Mouse (Mus musculus): ENCODE results near the gene Cela3b. TPM values are rescaled to one million over a fixed set of nuclear protein-coding genes. Genes with fewer than 3 reads are reported as not detected.
A peak's percentile ranks its signal among the peaks of the same experiment; 100 is the strongest.

Gene Cela3b
- total RNA-seq, 2 experiments from 2014 or later = not detected

DNA sequence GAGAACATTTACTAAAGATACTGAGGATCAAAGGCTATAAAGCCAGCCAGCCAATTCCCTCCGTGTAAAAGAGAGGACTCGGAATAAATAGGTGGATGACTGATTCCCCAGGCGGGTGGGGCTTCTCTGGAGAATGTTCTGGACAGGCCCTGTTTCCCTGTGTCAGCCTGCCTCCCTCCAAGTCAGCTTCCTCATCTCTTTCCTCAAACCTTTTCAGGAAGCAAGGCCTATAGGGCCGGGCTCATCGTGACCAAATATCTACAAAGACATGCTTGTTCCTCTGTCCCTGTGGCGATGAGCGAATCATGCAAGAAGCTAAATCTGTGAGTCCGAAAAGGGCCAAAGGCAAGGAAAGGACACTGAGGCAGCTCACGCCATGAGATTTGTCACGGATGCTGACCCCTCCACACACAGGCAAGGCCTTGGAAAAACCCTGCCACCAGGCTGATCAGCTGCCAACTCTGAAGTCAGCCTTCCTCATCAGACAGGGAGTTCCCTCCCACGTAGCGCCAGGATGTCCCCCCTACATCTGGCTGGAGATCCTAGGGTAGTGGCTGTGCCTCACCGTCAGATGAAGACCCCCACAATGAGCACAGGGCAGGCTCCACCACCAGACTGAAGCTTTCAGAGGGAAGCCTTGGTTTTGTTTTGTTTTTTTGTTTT lies 34.9 kb upstream of the Cela3b start:
- peak; percentile 60 to 62 for DNase-seq
- intact Hi-C loops (cut with DNase I) = no loop called here

DNA sequence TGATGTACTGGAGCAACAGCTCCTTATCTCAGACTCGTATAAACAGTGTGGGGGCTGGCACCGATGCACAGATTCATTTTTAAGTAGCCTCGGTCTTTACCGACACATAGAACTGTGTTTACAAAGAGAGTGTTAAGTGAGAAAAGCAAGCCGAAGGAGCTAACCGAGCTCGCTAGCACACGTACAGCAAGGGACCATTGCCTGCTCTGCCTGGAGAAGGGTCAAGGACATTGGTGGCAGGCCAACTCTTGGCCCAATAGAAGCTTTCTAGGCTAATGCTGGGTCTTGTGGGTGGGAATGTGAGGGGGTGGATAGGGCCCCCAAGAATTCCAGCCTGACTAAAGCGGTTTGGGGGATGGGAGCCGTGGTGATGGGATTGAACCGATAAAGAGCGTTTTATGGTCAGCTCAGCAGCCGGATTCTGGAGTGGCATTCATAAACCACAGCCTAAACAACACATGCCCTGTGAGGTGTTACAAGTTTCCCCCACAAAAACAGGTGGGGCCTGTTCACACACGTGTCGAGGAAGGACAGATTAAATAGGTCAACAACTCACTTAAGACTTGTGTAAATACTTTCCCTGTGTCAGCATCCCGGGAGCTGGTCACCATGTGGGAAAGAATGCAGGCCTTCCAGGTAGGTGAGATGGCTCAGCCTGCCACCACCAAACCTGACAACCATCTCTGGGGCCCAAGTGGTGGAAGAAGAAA lies 31.8 kb upstream of the Cela3b start:
- intact Hi-C loops (cut with DNase I) = no loop called here
- no peak for DNase-seq

DNA sequence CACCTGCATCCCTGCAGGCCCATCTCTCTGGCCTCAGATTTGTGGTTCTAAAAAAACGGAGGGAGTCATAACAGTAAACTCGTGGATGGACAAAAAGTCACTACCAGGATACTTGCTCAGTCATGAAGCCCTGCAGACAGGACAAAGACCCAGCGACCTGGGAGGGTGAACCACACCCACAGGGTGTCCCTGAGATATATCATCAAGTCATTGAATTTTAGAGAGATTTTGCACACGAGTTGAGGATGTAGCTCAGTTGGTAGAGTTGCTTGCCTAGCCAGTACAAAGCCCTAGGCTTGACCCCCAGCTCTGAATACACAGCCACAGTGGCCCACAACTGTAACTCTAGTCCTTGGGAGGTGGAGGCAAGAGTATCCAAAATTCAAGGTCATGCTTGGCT lies 30.9 kb upstream of the Cela3b start:
- intact Hi-C loops (cut with DNase I) = no loop called here
- DNase-seq = no peak

DNA sequence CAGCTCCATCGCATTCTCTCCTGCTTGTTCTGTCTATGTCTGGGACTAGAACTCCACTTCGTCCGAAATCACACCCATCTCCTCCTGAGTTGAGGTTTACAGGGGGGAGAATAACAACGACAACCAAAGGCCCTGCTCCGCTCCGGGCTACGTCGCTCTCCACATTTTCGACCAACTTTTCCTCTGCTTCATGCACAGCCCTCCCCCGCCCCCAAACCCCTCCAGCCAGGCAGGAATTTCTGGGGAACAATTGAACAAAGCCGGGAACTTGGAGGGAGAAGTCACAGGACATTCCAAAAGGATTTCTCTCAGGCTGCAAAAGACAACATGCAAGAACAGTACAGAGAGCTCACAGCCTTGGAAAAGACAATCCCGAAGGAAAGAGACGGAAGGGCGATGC lies 30.3 kb upstream of the Cela3b start:
- intact Hi-C loops (cut with DNase I) = no loop called here
- DNase-seq = no peak

DNA sequence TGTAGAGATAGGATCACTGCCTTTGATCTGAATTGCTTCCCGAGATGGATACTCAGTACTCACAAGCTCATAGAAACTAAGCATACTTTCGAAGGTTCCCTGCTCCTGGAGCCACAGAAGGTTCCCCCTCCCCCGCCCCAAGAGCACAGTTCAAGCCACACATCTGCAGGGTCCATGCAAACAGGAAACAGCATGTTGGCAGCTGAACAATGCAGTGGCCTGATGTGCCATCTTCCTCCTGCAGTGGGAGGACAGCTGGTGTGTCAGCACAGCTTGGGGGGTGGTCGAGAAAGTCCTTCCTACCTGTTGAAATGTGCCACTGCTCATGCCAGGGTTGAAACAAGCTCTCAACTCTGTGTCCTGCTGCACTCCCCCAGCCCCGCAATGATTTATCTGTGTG lies 28.5 kb upstream of the Cela3b start:
- no peak for DNase-seq
- intact Hi-C loops (cut with DNase I) = loop anchor here (5.0 kb wide), 1 partner anchor 118 kb away; no protein-coding TSS in a partner anchor

DNA sequence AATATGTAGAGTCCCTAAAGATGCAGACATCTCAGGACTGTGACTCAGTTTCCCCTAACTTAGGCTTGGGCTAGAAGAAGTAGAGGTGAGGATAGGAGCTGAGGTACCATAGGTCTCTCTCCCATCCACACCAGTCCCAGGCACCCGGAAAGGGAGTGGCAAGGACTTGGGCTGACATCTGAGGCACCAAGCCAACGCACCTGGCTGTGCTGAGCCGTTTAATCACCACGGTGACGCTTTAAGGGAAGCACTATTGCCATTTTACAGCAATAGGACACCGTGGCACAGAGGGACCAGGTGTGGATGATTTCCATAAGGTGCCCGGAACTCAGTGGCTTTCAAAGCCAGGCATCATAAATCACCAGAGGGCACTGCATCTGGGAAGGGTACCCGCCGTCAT lies 28.0 kb upstream of the Cela3b start:
- DNase-seq = no peak
- intact Hi-C loops (cut with DNase I) = loop anchor here (5.0 kb wide), 1 partner anchor 119 kb away; no protein-coding TSS in a partner anchor

DNA sequence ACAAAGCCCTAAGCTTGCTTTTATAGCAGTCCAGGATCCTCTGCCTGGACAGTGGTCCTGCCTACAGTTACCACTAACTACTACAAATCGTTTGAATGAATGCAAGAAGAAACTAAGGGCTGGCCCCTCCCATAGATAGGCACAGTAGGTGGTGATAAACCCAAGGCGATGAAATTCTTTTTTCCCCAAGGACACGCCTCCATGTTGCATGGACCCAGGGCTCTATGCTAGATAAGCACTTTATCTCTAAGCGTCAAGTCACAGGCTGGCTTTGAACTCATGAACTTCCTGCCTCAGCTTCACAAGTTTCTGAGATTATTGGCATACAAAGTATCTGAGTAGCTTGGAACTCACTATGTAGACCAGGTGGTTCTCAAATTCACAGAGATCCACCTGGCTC lies 27.0 kb upstream of the Cela3b start:
- DNase-seq = no peak
- intact Hi-C loops (cut with DNase I) = loop anchor here (5.0 kb wide), 1 partner anchor 120 kb away; no protein-coding TSS in a partner anchor

DNA sequence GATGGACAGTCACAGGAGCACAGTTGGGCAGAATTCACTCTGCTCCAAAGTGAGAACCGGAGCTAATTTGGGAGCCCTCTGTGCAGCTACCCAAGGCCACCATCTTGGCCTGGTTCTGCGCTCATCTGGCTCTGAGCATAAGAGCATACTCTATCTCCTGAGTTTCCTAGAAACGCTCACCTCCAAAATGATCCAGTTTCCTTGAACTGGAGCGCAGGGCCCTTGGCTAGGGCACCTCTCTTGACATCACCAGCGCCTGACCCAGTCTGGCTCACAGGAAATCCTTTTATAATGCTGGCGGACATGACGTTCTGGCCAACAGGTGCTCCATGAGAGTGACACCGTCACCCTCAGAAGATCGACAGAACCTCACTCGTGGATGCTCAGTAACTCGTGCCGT lies 26.2 kb upstream of the Cela3b start:
- DNase-seq = no peak
- intact Hi-C loops (cut with DNase I) = loop anchor here (5.0 kb wide), 1 partner anchor 121 kb away; no protein-coding TSS in a partner anchor

DNA sequence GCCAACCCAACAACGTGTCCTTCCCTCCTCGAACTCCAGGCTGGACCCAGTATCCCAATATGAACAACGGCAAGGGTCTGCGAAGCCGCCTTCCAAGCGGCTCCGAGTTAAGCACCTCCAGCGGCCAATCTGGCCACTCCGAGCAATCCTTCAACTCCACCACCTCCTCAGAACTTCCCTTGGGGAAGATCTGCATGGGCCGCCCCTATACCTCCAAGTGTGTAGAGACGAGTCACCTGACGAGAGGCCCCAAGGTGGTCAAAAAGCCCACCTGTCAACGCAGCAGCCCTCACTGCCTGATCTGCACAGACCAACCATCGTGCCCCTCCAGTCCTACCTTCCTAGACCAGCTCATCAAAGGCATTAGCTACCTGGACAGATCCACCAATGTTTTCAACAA lies 24.2 kb upstream of the Cela3b start:
- no peak for DNase-seq
- intact Hi-C loops (cut with DNase I) = no loop called here

DNA sequence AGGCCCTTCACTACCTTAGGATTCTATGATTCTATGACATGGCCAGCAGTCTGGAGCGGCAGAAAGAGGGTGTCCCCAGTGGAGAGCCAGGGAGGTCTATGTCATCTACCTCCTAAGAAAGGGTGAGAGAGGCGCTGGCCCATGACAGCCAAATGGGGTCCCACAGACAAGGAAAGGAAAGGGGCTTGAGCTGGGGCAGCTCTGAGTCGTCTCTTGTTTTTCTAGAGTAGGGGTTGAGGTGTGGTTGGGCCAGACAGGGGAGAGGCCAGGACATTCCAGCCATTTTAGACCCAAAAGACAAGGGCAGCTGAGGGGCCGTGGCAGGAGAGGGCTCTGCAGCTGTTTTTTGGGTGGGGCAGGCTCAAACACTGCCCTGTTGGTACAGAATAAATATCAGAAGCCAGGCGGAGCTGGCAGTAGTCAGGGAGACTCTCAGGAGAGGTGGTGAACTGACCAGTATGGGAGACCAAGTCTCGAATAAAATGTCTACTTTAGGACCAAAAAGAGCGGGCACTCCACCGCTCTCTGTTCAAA lies 23.0 kb upstream of the Cela3b start, which contains the start of gene 1700013G24Rik:
Gene 1700013G24Rik (plus strand): TSS at position 51 of the 534 bp plus-strand sequence.
- intact Hi-C loops (cut with DNase I) = no loop called here
- no peak for DNase-seq

DNA sequence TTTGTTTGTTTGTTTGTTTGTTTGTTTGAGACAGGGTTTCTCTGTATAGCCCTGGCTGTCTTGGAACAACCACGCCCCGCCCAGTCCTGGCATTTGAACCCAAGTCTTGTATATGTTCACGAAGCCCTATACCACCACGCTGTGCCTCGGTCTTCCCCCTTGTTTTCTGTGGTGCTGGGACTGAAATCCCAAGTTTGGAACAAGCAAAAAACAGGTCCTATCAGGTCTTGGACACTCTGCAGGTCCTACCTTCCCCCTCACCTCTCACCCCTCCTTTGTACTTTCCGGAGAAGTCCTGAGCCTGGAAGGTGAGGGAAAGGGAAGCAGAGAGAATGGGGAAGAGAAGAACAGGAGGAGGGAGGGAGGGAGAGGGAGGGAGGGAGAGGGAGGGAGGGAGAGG lies 21.9 kb upstream of the Cela3b start:
- no peak for DNase-seq
- intact Hi-C loops (cut with DNase I) = no loop called here

DNA sequence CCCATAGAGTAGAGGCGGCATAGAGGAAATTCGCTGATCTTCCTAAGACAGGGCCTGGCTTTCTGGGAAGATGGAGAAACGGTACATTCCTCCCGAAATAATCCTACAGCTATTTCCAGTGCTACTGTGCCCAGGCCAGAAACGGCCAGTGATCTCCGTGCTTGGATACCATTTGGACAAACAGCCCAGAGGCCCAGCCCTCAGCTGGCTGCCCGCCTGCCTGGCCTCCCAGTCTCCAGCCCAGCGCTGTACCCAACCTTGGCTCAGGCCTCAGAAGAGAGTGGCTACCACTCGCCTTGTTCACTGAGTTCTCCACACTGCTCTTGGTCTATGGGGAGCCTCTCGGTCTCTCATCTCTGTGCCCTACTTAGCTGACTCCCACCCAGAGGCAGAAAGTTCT lies 19.4 kb upstream of the Cela3b start:
- DNase-seq = peak; percentile 63 to 73
- intact Hi-C loops (cut with DNase I) = loop anchor here (5.0 kb wide), 2 partner anchors 38 to 53 kb away; no protein-coding TSS in a partner anchor

DNA sequence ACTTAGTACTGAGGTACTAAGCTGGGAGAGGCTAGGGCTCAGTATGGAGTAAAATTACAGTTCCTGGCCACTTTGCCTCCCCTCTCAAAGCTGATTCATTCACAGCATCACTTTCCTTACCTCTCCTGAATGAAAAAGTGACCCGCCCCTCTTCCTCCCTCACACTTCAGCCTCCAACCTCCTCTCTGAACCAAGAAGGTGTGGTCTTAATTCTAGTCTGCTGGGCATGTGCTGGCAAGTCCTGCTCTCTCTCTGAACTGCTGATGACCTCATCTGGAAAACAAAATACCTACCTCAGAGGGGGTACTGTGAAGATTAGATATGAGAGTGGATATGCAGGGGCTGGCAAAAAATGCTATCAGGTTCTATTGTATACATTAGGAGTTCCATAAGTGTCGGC lies 18.8 kb upstream of the Cela3b start:
- intact Hi-C loops (cut with DNase I) = loop anchor here (5.0 kb wide), 2 partner anchors 38 to 53 kb away; no protein-coding TSS in a partner anchor
- peak in 1 of 2 experiments; percentile 11 for DNase-seq

DNA sequence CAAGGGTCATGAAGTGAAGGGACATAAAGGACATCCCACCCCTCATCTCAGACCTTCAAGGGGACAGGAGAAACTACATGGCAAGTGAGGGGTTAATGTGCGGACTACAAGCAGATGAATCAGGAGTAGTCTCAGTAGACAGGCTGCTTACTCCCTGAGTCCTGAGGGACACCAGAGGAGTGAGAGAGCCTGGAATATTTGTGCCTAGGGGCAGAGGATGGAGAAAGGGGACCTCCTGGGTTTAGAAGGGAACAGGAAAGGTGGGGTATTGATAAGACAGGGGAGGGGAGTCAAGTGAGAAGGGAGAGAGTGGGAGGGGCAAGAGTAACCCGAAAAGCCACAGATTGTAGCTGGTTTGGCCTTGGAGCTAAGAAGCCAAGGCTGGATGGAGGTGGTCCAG lies 18.3 kb upstream of the Cela3b start:
- intact Hi-C loops (cut with DNase I) = loop anchor here (5.0 kb wide), 2 partner anchors 39 to 54 kb away; no protein-coding TSS in a partner anchor
- no peak for DNase-seq

DNA sequence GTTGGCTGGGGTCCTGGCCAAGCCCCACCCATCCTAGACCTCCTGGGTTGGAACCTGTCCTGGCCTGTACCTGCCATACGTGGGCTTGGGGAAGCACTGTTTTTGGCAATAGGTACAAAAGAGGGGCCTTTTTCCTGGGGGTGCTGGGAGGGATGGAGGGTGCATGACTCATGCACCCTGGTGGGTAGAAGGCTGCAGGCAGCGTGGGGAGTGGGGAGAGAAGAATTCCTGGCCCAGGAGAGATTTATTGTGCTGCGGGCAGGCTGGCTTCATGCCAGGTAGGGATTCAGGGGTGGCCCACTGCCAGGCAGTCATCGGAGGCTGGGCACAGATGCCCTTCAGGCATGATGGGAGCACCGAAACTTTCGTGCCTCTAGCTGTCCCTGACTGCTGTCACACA lies 17.9 kb upstream of the Cela3b start:
- intact Hi-C loops (cut with DNase I) = loop anchor here (5.0 kb wide), 2 partner anchors 39 to 54 kb away; no protein-coding TSS in a partner anchor

DNA sequence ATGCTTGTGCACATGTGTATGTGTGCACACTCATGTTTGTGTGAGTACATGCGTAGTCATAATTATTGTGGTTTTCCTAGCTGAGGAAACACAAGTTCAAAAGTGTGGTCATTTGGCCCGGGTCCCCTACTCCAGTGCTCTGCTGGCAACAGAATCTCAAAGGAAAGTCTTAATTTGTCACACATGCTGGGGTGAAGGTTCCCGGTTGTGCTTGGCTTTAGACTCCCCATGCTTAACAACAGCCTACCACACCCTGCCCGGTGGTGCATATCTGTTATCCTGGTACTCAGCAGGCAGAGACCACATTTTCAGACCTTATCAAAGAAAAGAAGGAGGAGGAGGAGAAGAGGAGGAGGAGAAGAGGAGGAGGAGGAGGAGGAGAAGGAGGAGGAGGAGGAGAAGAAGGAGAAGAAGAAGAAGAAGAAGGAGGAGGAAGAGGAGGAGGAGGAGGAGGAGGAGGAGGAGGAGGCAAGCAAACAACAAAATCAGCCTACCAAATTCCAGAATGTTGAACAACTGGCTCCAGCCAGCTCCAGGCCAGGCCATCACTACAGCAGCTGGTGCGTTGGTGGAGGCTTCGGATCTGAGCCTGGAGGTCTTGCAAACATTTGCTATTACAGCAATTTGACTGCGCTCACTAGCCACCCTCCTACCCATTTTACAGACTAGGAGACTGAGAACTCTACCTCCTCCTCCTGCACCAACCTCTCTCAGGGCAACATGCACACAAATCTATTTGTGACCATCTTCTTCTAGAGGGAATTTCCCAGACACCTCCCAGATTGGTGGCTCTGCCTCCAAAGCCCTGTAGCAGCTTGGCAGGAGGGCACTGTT lies 17.2 kb upstream of the Cela3b start:
- peak; percentile 58 to 63 for DNase-seq
- intact Hi-C loops (cut with DNase I) = loop anchor here (5.0 kb wide), 2 partner anchors 40 to 55 kb away; no protein-coding TSS in a partner anchor

More for the DNA sequence above, 17.9 kb upstream of the Cela3b start:
- peak; percentile 74 to 76 for DNase-seq

DNA sequence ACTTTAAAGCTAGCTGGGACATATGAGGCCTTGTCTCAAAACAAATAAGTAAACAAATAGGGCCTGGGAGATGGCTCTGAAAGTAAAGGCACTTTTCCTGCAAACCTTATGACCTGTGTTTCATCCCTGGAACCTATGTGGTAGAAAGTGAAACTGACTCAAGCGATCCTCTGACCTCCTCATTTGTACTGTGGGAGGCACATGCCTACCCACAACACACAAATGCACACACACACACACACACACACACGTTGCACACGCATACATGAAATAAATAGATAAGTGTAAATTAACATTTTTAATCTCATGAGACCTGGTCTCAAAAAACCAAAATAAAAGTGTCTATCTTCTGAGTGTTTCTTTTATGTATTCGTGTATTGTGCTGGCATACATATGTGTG lies 15.5 kb upstream of the Cela3b start:
- DNase-seq = no peak
- intact Hi-C loops (cut with DNase I) = loop anchor here (2.0 to 5.0 kb wide), 3 partner anchors 25 to 56 kb away; no protein-coding TSS in a partner anchor

DNA sequence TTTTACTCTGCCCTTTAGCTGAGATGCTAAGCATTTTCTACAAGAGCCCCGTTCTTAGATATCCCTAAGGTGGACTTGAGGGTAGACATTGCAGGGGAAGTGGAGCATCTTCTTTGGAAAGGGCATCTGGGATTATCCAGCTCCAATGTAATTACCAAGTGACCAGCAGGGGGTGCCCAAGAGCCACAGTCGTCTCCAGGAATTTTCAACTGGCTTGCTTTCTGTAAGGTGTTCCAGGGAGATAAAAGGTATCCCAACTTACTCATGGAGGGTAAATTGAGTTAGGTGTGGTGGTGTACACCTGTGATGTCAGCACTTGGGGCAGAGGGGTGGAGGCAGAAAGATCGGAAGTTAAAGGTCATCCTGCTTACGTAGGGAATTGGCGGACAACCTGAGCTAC lies 13.3 kb upstream of the Cela3b start:
- intact Hi-C loops (cut with DNase I) = loop anchor here (1.0 to 5.0 kb wide), 4 partner anchors 27 to 192 kb away; no protein-coding TSS in a partner anchor
- peak; percentile 82 to 91 for DNase-seq

DNA sequence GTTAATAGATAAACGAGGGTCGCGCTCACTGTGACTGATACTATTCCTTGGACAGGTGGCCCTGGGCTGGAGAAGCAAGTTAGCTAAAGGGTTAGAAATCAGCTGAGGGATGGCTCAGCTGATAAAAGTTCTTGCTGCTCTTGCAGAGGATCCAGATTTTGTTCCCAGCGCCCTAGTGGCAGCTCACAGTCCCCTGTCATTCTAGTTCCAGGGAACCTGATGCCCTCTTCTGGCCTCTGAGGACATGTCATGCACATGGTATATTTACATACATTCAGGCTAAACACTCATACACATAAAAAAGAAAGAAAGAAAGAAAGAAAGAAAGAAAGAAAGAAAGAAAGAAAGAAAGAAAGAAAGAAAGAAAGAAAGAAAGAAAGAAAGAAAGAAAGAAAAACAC lies 11.0 kb upstream of the Cela3b start:
- DNase-seq = no peak
- intact Hi-C loops (cut with DNase I) = loop anchor here (5.0 kb wide), 1 partner anchor 136 kb away; no protein-coding TSS in a partner anchor

DNA sequence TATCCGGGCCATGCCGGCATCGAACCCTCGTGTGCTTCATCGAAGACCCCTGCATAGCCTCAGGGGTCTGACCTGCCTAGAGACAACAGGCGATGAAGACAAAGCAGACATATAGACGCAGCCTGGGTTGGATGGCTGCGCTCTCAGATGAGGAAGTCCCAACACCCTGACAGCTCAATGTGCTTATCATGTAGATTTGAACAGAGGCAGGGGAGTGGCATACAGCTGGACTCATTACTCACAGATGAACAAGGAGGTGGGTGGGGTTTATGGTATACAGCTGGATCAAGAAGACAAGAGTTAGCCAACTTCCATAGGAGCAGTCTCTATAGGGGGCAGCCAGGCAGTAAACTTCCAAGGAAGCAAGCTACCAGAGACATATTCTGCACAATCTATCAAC lies 8.5 kb upstream of the Cela3b start:
- intact Hi-C loops (cut with DNase I) = no loop called here
- no peak for DNase-seq
